Mouse (Mus musculus): ENCODE results near the gene Fam155a. TPM values are rescaled to one million over a fixed set of nuclear protein-coding genes. Genes with fewer than 3 reads are reported as not detected.
"Not testable (repeated sequence)": the region's sequence is repeated elsewhere in the genome, so short reads cannot be mapped to it uniquely, and the experiment has no call there.

Gene Fam155a
- polyA plus RNA-seq, 1 experiment = not detected

DNA sequence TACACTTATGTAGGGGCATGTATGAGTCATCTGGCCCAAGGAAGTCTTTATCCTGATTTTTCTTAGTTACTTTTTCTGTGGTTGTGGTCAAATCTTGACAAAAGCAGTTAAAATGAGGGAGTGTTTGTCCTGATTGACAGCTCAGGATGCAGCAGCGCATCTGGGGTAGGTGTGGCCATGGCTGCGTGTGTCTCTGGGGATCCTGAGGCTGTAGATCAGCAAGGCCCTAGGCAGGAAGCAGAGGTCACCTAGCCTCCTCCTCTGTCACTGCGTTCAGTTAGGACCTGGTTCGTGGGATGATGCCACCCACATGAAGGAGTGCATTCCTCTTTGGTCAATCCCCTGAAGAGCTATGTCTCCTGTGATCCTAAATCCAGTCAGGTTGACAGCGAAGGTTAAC is 362.5 kb downstream of the Fam155a start:
- H3K4me1 ChIP-seq (ENCODE audit: control insufficient read depth, insufficient read depth, low read length) = peaks cover 2% of the 10 kb centered on the region; the same call in 1 of the 2 replicates
- no peak overlapping the region for H3K4me3 ChIP-seq (ENCODE audit: insufficient read depth, low read depth, low read length)
- no peak for TF ChIP-seq POLR2A (IDR thresholded peaks at IDR 0.05; ENCODE audit: insufficient read depth, low read depth, low read length)
- no peak for TF ChIP-seq CTCF (IDR thresholded peaks at IDR 0.05; ENCODE audit: insufficient read depth, low read depth, low read length)
- H3K27ac ChIP-seq (ENCODE audit: insufficient read depth, low read depth, low read length) = no peak overlapping the region
- 72% methylated on average over 5 of the region's 5 CpGs for WGBS

DNA sequence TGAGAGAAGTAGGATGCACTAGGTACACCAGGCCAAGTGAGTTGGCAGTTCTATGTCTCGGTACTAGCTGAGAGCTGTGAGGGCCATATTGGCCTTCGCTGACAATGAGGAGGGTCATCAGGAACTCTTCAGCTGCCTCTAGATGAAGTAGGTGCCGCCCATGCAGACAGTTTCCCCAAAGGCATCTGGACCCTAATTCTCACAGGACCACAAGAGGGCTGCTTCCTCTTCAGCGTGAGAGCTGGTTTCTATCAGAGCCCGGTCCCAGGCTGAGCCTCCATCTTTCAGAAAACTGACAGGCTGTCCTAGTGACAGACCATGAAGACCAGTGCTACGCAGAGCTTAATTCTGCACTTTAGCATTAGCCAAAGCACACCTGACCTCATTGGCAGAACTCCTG is 364.8 kb downstream of the Fam155a start:
- H3K4me3 ChIP-seq (ENCODE audit: insufficient read depth, low read depth, low read length) = no peak overlapping the region
- H3K4me1 ChIP-seq (ENCODE audit: control insufficient read depth, insufficient read depth, low read length) = no peaks in the 10 kb centered on the region; the same call in 1 of the 2 replicates
- no peak overlapping the region for H3K27ac ChIP-seq (ENCODE audit: insufficient read depth, low read depth, low read length)
- no peak for TF ChIP-seq POLR2A (IDR thresholded peaks at IDR 0.05; ENCODE audit: insufficient read depth, low read depth, low read length)
- TF ChIP-seq CTCF (IDR thresholded peaks at IDR 0.05; ENCODE audit: insufficient read depth, low read depth, low read length) = no peak
- WGBS = 88% methylated on average over 6 of the region's 6 CpGs

DNA sequence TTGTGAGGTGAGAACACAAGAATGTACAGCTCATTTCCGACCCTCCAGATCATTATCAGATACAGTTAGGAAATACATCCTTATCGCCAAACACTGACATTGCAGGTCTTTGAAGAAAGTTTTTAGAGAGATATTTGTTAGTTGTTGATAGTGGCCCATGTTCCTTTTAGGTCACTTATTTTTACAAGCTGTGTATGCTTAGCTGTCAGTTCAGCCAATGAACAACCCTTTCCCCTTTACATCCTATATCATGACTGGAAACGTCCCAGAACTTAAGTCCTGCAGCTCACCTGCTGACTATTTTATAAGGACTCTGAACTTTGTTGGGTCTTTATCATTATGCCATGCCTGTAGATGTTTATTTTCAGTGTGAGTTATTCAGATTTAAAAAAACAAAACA is 366.3 kb downstream of the Fam155a start:
- Histone ChIP-seq H3K4me3 (ENCODE audit: insufficient read depth, low read depth, low read length) (no peak overlapping the region), H3K27ac (ENCODE audit: insufficient read depth, low read depth, low read length) (no peak overlapping the region), H3K4me1 (ENCODE audit: control insufficient read depth, insufficient read depth, low read length) (no peaks in the 10 kb centered on the region; the same call in 1 of the 2 replicates)
- 81% methylated on average over 3 of the region's 3 CpGs for WGBS
- no peak for TF ChIP-seq CTCF (IDR thresholded peaks at IDR 0.05; ENCODE audit: insufficient read depth, low read depth, low read length)

DNA sequence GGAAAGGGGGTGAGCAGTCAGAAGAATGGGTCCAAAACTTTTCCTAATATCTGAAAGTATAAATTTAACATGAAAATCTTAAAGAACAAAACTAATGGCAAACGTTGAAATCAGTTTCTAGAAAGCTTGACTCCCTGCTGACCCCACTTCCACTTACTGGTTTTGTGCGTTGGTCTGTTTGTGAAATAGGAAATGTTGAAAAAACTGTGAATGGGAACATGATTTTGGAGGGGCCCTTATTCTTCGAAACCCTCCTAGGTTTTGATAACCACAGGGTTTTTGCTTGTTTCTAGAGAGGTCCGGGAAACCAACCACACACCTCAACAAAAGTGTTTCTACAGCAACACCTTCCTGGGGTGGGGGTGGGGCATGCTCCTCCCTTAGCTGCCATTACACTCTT is 368.6 kb downstream of the Fam155a start:
- WGBS = 62% methylated on average over 4 of the region's 4 CpGs

DNA sequence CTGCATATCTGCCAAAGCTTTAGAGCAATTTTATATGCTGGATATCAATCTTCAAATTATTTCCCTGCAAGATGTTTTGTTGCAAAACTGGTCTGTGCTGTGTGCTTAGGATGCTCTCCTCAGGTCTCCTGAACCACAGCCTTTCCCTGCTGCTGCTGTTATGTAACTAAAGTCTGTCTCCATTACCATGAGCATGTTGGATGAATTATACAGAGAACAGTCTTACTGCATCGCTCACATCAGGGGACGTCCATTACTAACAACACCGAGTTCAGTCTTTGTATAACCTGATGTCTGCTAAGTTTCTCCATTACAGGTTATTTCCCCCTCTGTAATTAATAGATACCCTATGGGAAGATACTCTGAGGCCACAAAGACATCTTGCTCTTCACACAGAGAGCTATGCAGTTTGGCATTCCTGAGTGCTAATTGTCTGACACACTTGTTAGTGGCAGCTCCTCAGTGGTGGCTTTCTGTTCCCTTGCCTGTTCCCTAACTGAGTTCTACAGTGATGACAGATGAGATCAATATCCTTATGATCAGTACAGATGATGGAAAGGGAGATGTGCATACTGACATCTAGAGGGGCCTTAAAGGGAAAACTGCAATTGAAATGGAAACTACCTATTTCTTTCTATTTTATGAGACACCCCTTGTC is 372.2 kb downstream of the Fam155a start:
- WGBS = 64% methylated on average over 3 of the region's 3 CpGs
- H3K27ac ChIP-seq (ENCODE audit: insufficient read depth, low read depth, low read length) = no peak overlapping the region; the same call in 1 of the 2 replicates
- H3K4me3 ChIP-seq (ENCODE audit: insufficient read depth, low read depth, low read length) = no peak overlapping the region
- H3K4me1 ChIP-seq (ENCODE audit: control insufficient read depth, insufficient read depth, low read length) = peaks cover 7% of the 10 kb centered on the region
- TF ChIP-seq POLR2A (IDR thresholded peaks at IDR 0.05; ENCODE audit: insufficient read depth, low read depth, low read length) (no peak), CTCF (IDR thresholded peaks at IDR 0.05; ENCODE audit: insufficient read depth, low read depth, low read length) (no peak)

More for the DNA sequence above, 368.6 kb downstream of the Fam155a start:
- no peaks in the 10 kb centered on the region for H3K4me1 ChIP-seq (ENCODE audit: control insufficient read depth, insufficient read depth, low read length)
- H3K4me3 ChIP-seq (ENCODE audit: insufficient read depth, low read depth, low read length) = no peak overlapping the region
- no peak overlapping the region for H3K27ac ChIP-seq (ENCODE audit: insufficient read depth, low read depth, low read length)
- TF ChIP-seq POLR2A (IDR thresholded peaks at IDR 0.05; ENCODE audit: insufficient read depth, low read depth, low read length) (no peak), CTCF (IDR thresholded peaks at IDR 0.05; ENCODE audit: insufficient read depth, low read depth, low read length) (no peak)

DNA sequence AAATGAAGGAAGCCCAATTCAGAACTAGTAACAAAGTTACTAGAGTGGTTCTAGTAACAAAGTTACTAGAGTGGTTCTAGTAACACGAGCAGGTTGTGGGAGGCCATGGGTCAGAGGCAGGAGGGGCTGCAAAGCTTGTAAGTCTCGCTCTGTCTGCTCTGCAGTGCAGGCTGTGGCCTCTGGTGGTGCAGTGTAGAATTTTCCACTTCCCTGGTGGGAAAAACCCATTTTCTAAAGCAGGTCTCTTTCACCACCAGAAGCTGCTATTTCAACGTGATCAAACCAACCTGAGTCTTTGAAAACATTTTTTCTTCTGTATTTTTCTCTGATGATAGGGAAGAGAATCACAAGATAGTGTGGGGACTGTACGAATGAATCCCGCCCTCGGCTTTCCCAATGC is 372.9 kb downstream of the Fam155a start:
- TF ChIP-seq POLR2A (IDR thresholded peaks at IDR 0.05; ENCODE audit: insufficient read depth, low read depth, low read length) (no peak), CTCF (IDR thresholded peaks at IDR 0.05; ENCODE audit: insufficient read depth, low read depth, low read length) (no peak)
- H3K4me1 ChIP-seq (ENCODE audit: control insufficient read depth, insufficient read depth, low read length) = peaks cover 7% of the 10 kb centered on the region
- 64% methylated on average over 6 of the region's 6 CpGs for WGBS
- no peak overlapping the region for H3K4me3 ChIP-seq (ENCODE audit: insufficient read depth, low read depth, low read length)
- no peak overlapping the region for H3K27ac ChIP-seq (ENCODE audit: insufficient read depth, low read depth, low read length)

DNA sequence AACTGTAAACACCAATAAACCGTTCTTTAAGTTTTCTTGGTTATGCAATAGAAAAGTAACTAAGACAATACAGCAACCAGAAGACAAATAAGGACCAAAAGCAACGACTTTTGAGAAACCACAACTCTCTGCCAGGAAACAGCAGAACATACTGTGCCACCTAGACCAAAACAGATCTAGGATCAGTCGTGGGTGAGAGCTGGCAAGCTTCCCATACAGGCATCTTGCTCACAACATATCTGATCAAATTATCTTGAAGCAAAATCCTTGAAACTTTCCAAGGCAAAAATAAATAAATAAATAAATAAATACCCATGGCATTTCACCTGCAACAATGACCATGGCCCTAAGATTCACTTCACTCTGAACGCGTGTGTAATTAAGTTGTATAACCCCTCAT is 376.3 kb downstream of the Fam155a start:
- Histone ChIP-seq H3K27ac (ENCODE audit: insufficient read depth, low read depth, low read length) (no peak overlapping the region), H3K4me1 (ENCODE audit: control insufficient read depth, insufficient read depth, low read length) (peaks cover 7% of the 10 kb centered on the region), H3K4me3 (ENCODE audit: insufficient read depth, low read depth, low read length) (no peak overlapping the region)
- no peak for TF ChIP-seq POLR2A (IDR thresholded peaks at IDR 0.05; ENCODE audit: insufficient read depth, low read depth, low read length)
- TF ChIP-seq CTCF (IDR thresholded peaks at IDR 0.05; ENCODE audit: insufficient read depth, low read depth, low read length) = no peak
- WGBS = 37% methylated on average over 5 of the region's 5 CpGs

DNA sequence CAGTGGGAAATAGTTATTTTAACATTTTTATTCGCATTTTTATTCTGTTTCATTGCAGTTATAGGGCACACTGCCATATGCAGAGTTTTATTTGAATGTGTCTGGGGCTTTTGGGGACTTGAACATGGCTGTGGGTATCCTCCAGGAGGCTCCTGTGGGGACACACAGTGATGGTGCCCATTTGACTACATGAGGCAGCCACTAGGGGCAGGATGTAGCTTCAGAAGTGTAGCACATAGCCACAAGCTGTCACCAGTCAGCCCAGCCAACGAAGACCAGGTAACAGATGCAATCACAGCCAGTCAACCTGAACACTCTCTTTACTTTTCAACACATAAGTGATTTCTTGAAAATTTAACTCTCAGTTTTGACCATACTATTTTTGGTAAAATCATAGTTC is 377.7 kb downstream of the Fam155a start:
- Histone ChIP-seq H3K4me3 (ENCODE audit: insufficient read depth, low read depth, low read length) (no peak overlapping the region), H3K4me1 (ENCODE audit: control insufficient read depth, insufficient read depth, low read length) (peaks cover 7% of the 10 kb centered on the region), H3K27ac (ENCODE audit: insufficient read depth, low read depth, low read length) (no peak overlapping the region)
- no peak for TF ChIP-seq POLR2A (IDR thresholded peaks at IDR 0.05; ENCODE audit: insufficient read depth, low read depth, low read length)
- 45% methylated on average over 2 of the region's 2 CpGs for WGBS

DNA sequence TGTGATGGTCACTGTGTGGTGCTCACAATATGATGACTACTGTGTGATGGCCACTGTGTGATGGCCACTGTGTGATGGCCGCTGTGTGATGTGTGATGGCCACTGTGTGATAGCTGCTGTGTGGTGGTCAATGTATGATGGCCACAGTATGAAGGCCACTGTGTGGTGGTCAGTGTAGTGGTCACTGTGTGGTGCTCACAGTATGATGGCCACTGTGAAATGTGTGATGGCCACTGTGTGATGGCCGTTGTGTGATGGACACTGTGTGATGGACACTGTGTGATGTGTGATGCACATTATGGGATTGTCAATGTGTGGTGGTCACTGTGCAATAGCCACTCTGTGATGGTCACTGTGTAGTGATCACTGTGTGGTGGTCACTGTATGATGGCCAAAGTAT is 380.7 kb downstream of the Fam155a start:
- H3K4me3 ChIP-seq (ENCODE audit: insufficient read depth, low read depth, low read length); H3K27ac ChIP-seq (ENCODE audit: insufficient read depth, low read depth, low read length); H3K4me1 ChIP-seq (ENCODE audit: control insufficient read depth, insufficient read depth, low read length): not testable (repeated sequence)
- WGBS = 88% methylated on average over 2 of the region's 2 CpGs

DNA sequence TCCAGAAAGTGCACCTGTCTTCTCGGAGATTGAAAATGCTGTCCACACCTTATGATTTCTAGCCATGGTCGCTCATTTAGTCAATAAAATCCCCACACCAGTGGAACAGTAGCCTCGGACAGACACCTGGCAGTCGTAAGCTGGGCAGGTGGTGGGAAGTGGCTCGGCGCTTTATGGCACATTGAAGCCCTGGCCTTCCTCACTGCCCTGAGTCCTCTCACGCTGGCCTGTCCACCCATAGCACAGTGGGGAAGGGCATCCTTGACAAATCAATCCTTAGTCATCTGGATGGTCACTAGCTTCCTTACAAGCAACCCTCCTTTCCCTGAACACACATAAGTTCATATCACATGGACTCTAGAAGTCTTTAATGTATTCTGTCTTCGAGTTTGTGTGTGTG is 401.8 kb downstream of the Fam155a start:
- Histone ChIP-seq H3K27ac (ENCODE audit: insufficient read depth, low read depth, low read length) (no peak overlapping the region), H3K4me3 (ENCODE audit: insufficient read depth, low read depth, low read length) (no peak overlapping the region), H3K4me1 (ENCODE audit: control insufficient read depth, insufficient read depth, low read length) (no peaks in the 10 kb centered on the region)
- 95% methylated on average over 8 of the region's 8 CpGs for WGBS
- TF ChIP-seq CTCF (IDR thresholded peaks at IDR 0.05; ENCODE audit: insufficient read depth, low read depth, low read length) (no peak), POLR2A (IDR thresholded peaks at IDR 0.05; ENCODE audit: insufficient read depth, low read depth, low read length) (no peak)
